Mouse (Mus musculus): ENCODE measurements around the gene Osbpl2. TPM values are rescaled to one million over a fixed set of nuclear protein-coding genes. Genes with fewer than 3 reads are reported as not detected.

The Osbpl2 gene
- polyA plus RNA-seq, 1 experiment from 2014 or later: 34.1 TPM

- Histone ChIP-seq H3K36me3 (no peaks in the 10 kb centered on the region), H3K4me3 (no peak overlapping the region), H3K9me3 (no peaks in the 10 kb centered on the region), H3K4me1 (peaks cover 20% of the 10 kb centered on the region), H3K4me2 (no peak overlapping the region), H3K27me3 (replicated peaks) (peaks cover 70% of the 10 kb centered on the region), H3K27ac (replicated peaks) (no peak overlapping the region), H3K9ac (no peak overlapping the region)
- ATAC-seq (ENCODE audit: extremely low read depth, insufficient number of reproducible peaks, low FRiP score, low TSS enrichment): no peak
- WGBS: 23% methylated on average over 8 of the region's 8 CpGs
Measured at GRCm38 (mm10) chr2:180105441-180106190, 13.5 kb upstream of the Osbpl2 start.

- Histone ChIP-seq H3K4me2 (no peak overlapping the region), H3K27me3 (replicated peaks) (peaks cover 59% of the 10 kb centered on the region), H3K36me3 (no peaks in the 10 kb centered on the region), H3K9me3 (no peaks in the 10 kb centered on the region), H3K9ac (no peak overlapping the region), H3K4me1 (peaks cover 20% of the 10 kb centered on the region), H3K4me3 (no peak overlapping the region), H3K27ac (replicated peaks) (no peak overlapping the region)
- 63% methylated on average over 4 of the region's 4 CpGs for WGBS
- no peak for ATAC-seq (ENCODE audit: extremely low read depth, insufficient number of reproducible peaks, low FRiP score, low TSS enrichment)
Measured at GRCm38 (mm10) chr2:180107081-180107480, 12.0 kb upstream of the Osbpl2 start.

- Histone ChIP-seq H3K9me3 (no peaks in the 10 kb centered on the region), H3K27ac (replicated peaks) (no peak overlapping the region), H3K27me3 (replicated peaks) (peaks cover 51% of the 10 kb centered on the region), H3K9ac (no peak overlapping the region), H3K36me3 (no peaks in the 10 kb centered on the region), H3K4me2 (no peak overlapping the region), H3K4me1 (peaks cover 15% of the 10 kb centered on the region), H3K4me3 (no peak overlapping the region)
- ATAC-seq (ENCODE audit: extremely low read depth, insufficient number of reproducible peaks, low FRiP score, low TSS enrichment): no peak
- 54% methylated on average over 6 of the region's 6 CpGs for WGBS
Measured at GRCm38 (mm10) chr2:180108285-180108684, 10.8 kb upstream of the Osbpl2 start.

DNA sequence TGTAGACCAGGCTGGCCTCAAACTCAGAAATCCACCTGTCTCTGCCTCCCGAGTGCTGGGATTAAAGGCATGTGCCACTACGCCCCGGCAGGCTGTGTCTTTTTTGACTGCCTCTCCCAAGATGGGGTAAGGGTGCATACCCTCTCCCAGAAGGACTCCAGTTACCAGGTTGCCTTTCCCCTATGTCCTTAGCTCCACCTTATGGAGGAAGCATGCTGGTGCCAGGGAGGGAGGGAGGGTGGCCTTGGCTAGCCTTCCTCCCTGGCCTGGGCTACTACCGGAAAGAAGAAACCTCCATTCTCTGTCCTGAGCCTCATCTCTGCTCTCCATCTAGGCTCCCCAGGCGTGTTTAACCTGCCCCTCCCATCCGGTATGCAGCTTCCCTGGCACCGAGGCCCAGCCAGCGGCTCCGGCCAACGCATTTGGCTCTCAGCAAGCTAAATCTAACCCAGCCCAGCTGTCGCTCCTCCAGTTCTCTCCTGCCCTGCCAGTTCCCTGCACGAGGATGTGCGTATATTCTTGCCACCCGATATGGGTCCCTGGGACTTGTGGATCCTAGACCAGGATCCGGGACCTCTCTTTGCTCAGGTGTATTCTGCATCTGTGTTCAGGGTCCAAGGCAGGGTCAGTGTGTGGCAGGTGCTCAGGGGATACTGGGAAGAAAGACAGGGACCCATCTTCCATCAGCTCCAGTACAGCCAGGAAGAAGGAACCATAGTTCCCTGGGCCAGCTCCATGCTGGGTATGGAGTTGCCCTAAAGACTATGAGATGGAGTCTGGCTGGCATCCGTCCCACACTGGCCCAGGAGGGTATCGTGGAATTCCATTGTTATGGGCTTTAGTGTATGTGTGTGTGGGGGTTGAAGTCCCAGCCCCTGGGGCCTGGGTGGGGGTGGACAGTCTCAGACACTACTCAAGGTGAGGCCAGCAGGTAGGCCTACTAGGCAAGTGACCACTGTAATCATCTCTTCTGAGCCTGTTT is 4.9 kb upstream of the Osbpl2 start:
- H3K27ac ChIP-seq (replicated peaks): peak overlapping the region; percentile 65
- ATAC-seq (ENCODE audit: extremely low read depth, insufficient number of reproducible peaks, low FRiP score, low TSS enrichment): no peak

GRCm38 (mm10) chr2:180115279-180115678 is 3.8 kb upstream of the Osbpl2 start:
- peak overlapping the region; percentile 65 for H3K27ac ChIP-seq (replicated peaks)
- 7% methylated on average over 6 of the region's 6 CpGs for WGBS

More for the DNA sequence above, 4.9 kb upstream of the Osbpl2 start:
- 0 out of 2 replicates have a peak overlapping the region, but pooled peaks have one; percentile 16 for H3K9ac ChIP-seq
- no peak overlapping the region for H3K4me2 ChIP-seq
- no peaks in the 10 kb centered on the region for H3K36me3 ChIP-seq
- no peak overlapping the region for H3K4me3 ChIP-seq
- H3K9me3 ChIP-seq: no peaks in the 10 kb centered on the region
- H3K4me1 ChIP-seq: peaks cover 47% of the 10 kb centered on the region
- H3K27me3 ChIP-seq (replicated peaks): peaks cover 15% of the 10 kb centered on the region; the same call in 1 of the 2 replicates
- 52% methylated on average over 17 of the region's 17 CpGs for WGBS

GRCm38 (mm10) chr2:180116081-180116493 is 3.0 kb upstream of the Osbpl2 start:
- Histone ChIP-seq H3K4me3 (no peak overlapping the region), H3K27me3 (replicated peaks) (0 out of 2 replicates have a peak, but pooled peaks cover 7% of the 10 kb centered on the region), H3K4me1 (peaks cover 62% of the 10 kb centered on the region), H3K36me3 (no peaks in the 10 kb centered on the region), H3K4me2 (no peak overlapping the region), H3K27ac (replicated peaks) (peak overlapping the region; percentile 65; the same call in 1 of the 2 replicates), H3K9ac (0 out of 2 replicates have a peak overlapping the region, but pooled peaks have one; percentile 16), H3K9me3 (no peaks in the 10 kb centered on the region)
- ATAC-seq (ENCODE audit: extremely low read depth, insufficient number of reproducible peaks, low FRiP score, low TSS enrichment): no peak
- 28% methylated on average over 10 of the region's 10 CpGs for WGBS

More at GRCm38 (mm10) chr2:180115279-180115678, 3.8 kb upstream of the Osbpl2 start:
- Histone ChIP-seq H3K4me3 (no peak overlapping the region), H3K36me3 (no peaks in the 10 kb centered on the region), H3K9me3 (no peaks in the 10 kb centered on the region), H3K4me2 (peak overlapping the region; percentile 5; the same call in 1 of the 2 replicates), H3K27me3 (replicated peaks) (0 out of 2 replicates have a peak, but pooled peaks cover 14% of the 10 kb centered on the region), H3K9ac (peak overlapping the region; percentile 16; the same call in 1 of the 2 replicates), H3K4me1 (peaks cover 54% of the 10 kb centered on the region)
- ATAC-seq (ENCODE audit: extremely low read depth, insufficient number of reproducible peaks, low FRiP score, low TSS enrichment): no peak

DNA sequence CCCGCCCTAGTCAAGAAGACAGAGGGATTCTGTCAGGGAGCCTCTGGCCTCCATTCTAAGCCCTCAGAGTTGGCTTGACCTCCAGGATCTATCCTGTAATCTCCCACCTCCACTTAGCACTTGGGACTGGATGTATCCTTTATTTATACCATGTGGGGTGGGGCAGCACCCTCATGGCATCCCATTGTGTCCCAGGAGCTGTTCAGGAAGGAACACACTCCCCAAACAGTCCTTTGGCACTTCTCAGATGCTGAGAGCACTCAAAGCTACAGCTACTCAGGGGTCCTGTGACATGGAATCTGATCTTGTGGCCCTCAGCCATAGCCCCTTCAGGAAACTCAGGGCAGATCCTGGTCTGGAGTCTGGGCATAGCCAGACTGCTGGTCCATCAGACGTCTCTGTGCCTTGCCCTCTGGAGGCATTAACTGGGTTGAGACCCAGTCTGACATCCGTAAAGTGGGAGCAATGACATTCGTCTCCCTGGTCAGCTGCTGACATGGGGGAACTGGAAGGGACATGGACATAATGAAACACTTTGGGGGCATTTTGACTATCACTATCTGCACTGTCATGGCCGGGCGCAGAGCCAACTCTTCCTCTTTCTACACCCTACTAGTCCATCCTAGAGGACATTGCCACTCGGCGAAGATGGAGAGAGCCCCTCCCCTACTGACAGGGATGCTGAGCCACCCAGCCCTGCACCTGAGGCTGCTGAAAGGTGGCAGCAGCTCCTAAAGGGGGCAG is 2.2 kb upstream of the Osbpl2 start:
- no peak overlapping the region for H3K27ac ChIP-seq (replicated peaks)
- peaks cover 64% of the 10 kb centered on the region for H3K4me1 ChIP-seq
- no peak overlapping the region for H3K4me3 ChIP-seq
- ATAC-seq (ENCODE audit: extremely low read depth, insufficient number of reproducible peaks, low FRiP score, low TSS enrichment): no peak
- H3K27me3 ChIP-seq (replicated peaks): 0 out of 2 replicates have a peak, but pooled peaks cover 7% of the 10 kb centered on the region
- no peaks in the 10 kb centered on the region for H3K9me3 ChIP-seq
- H3K9ac ChIP-seq: no peak overlapping the region
- 67% methylated on average over 8 of the region's 8 CpGs for WGBS
- H3K4me2 ChIP-seq: no peak overlapping the region
- no peaks in the 10 kb centered on the region for H3K36me3 ChIP-seq

GRCm38 (mm10) chr2:180117485-180118194 is 1.5 kb upstream of the Osbpl2 start:
- H3K27me3 ChIP-seq (replicated peaks): 0 out of 2 replicates have a peak, but pooled peaks cover 7% of the 10 kb centered on the region
- no peak overlapping the region for H3K4me3 ChIP-seq
- H3K9ac ChIP-seq: no peak overlapping the region
- WGBS: 12% methylated on average over 13 of the region's 13 CpGs
- H3K27ac ChIP-seq (replicated peaks): no peak overlapping the region
- H3K9me3 ChIP-seq: no peaks in the 10 kb centered on the region
- H3K4me1 ChIP-seq: peaks cover 64% of the 10 kb centered on the region
- peak overlapping the region; percentile 88 for H3K4me2 ChIP-seq
- ATAC-seq (ENCODE audit: extremely low read depth, insufficient number of reproducible peaks, low FRiP score, low TSS enrichment): no peak
- H3K36me3 ChIP-seq: no peaks in the 10 kb centered on the region

GRCm38 (mm10) chr2:180119439-180120291 is 559 bp downstream of the Osbpl2 start:
- peak overlapping the region; percentile 94 for H3K9ac ChIP-seq
- ATAC-seq (ENCODE audit: extremely low read depth, insufficient number of reproducible peaks, low FRiP score, low TSS enrichment): no peak
- peaks cover 56% of the 10 kb centered on the region for H3K4me1 ChIP-seq
- peak overlapping the region; percentile 94 for H3K4me3 ChIP-seq
- no peaks in the 10 kb centered on the region for H3K27me3 ChIP-seq (replicated peaks)
- no peaks in the 10 kb centered on the region for H3K9me3 ChIP-seq
- peaks cover 11% of the 10 kb centered on the region for H3K36me3 ChIP-seq
- peak overlapping the region; percentile 88 for H3K4me2 ChIP-seq
- peak overlapping the region; percentile 84 for H3K27ac ChIP-seq (replicated peaks)
- WGBS: 1% methylated on average over 53 of the region's 68 CpGs
